Mouse (Mus musculus): ENCODE results near the gene Rex1bd.

Rex1bd gene

DNA sequence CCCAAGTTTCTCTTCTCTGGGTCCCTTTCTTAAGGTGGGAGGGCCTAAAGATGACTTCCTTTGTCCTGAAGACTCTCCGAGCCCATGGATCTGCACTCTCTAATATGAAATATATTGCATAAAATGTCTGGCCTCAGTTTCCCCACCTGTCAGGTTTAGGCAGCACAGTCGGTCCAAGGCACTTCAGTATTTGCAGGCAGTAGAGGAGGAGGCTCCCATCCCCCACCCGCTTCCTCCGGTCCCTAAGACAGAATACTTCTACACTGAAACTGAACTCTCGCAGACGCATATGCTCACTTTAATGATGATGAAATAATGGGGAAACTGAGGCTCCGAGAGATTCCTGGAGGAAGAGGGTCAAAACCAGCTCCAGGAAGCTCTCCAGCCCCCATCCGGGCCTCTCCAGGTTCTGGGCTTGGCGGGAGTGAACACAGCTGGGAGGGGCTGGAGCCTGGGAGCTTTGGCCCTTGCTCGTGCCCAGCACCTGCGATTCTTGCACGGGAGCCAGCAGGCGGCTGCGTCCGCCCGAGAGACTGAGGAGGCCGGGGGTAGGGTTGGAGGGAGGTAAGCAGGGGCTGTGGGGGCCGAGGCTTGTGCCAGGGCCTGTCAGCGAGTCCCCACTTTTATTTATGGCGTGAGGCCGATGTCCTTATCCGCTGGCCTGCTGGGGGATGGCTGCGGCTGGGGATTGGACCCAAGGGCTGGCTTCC is 4.6 kb downstream of the Rex1bd start:
- DNase-seq (ENCODE audit: low read depth) = no peak

DNA sequence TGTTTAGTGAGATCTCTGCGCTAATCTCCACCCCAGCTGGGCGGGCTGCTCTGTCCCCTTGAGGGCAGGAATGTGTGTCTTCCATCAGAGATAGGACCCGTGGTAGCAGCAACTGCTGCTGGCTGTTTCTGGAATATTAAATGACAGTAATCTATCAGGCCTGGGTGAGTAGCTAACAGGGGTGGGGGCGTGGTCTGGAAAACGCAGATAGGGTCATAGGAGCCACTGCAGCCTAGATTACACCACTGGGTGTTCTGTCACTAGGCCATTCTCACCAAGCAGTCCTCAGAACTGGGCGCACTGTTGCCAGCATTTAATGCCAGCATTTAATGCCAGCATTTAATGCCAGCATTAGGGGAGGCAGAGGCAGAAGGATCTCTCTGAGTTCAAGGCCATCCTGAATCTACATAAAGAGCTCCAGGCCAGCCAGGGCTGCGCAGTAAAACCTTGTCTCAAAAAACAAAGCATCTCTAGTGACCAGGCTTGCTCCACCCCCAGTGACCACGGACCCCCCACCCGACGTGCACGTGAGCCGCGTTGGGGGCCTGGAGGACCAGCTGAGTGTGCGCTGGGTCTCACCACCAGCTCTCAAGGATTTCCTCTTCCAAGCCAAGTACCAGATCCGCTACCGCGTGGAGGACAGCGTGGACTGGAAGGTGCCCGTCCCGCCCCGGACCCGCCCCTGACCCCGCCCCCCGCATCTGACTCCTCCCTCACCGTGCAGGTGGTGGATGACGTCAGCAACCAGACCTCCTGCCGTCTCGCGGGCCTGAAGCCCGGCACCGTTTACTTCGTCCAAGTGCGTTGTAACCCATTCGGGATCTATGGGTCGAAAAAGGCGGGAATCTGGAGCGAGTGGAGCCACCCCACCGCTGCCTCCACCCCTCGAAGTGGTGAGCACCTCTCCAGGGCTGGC is 5.9 kb downstream of the Rex1bd start:
- DNase-seq (ENCODE audit: low read depth) = peak; percentile 73

DNA sequence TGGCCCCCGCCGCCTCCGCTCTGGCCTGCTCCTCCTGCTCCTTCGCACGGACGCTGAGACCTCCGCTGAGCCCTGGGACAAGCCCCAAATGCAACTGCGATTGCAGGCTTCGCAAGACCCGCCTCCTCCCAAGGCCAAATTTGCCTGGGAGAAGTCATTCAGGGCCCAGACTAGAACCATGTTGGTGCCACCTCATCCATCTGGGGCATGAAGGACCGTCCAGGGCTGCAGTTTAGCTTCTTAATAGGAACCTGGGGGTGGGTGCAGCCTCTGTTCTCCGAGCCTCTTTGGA is 10.8 kb downstream of the Rex1bd start:
- DNase-seq (ENCODE audit: low read depth) = no peak

DNA sequence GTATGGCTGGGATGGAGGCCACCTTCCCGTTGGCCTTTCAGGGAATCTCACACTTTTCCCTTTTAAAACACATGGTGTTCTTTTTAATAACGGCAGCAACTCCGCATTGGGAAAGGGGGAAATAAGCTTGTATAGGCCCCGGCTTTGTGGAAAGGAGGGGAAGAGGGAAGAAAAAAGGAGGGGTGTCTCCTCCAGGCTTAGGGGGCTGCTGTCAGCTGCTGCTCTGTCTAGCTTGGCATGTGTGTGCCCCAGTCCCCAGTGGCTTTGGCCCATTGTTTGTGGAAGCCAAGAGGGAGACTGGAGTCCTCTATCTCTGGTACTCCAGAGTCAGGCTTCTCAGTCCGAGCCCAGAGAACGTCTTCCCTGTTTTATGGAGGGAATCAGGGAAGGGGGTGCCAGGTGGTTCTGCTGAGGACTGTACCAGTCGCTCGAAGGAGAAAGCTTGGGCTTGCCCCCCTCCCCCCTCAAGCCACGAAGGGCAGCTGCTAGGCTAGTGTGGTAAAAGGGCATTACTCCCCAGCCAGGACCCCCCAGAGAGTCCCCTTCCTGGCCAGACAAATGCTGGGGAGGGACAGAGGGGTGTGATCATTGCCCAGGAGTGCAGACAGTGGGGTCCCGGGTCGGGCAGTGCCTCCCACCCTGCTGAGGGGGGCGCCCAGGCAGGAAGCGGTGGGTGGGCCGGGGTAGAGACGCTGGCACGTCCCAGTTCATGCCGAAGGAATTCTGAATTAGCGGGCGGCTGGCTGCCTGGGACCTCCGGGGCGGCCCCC is 11.4 kb downstream of the Rex1bd start:
- DNase-seq (ENCODE audit: low read depth) = no peak

DNA sequence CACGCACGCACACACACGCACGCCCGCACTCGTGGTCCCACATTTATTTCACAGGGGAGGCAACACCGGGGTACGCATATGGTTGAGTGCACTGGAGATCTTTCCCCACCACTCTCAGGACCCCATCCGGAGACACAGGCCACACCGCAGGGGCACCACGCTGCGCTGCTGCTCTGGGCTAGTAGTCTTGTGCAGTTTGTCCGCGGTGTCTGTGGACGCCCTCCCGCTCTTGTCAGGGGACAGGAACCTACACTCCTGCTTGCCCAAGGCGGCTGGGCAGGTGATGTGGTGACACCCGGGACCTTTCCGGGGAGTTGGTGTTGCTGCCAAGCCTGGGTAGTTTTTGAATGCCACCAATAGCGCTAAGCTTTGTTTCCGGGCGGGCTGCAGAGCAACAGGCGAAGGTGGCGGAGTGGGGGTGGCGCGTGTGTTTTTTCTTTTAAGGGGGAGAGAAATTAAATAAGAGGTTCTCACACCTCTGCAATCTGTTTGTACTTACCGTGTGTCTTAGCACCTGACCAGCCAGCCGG is 12.1 kb downstream of the Rex1bd start:
- no peak for DNase-seq (ENCODE audit: low read depth)

DNA sequence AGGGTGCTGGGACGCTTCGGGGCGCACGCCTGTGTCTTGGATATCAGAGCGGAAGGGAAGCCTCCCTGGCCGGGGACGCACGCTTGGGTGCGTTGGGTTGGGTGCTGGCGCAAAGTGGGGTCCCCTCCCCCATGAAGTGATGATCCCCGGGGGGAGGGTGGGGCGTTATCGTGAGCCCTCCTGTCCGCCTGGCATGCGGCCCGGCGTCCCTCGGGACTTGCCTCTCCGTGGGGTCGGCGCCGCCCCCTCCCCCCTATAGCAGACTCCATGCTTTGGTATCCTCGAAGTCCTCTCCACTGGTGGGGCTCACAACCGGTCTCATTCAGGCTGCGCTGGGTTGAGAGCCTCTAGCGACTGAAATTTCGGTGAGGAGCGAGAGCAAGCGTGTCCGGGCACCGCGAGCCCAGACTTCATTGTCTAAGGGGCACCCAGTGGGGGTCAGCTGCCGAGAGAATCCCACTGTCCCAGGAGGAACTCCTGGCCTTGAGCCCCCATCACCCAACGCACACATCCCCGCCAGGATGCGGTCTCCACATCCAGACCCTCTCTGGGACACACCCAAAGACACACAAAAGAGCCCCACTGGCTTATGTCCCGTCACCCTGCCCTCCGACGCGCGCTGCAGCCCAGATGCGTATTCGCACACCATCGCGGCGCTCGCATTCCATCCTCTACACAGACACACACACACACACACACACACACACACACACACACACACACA is 12.7 kb downstream of the Rex1bd start:
- DNase-seq (ENCODE audit: low read depth) = no peak

DNA sequence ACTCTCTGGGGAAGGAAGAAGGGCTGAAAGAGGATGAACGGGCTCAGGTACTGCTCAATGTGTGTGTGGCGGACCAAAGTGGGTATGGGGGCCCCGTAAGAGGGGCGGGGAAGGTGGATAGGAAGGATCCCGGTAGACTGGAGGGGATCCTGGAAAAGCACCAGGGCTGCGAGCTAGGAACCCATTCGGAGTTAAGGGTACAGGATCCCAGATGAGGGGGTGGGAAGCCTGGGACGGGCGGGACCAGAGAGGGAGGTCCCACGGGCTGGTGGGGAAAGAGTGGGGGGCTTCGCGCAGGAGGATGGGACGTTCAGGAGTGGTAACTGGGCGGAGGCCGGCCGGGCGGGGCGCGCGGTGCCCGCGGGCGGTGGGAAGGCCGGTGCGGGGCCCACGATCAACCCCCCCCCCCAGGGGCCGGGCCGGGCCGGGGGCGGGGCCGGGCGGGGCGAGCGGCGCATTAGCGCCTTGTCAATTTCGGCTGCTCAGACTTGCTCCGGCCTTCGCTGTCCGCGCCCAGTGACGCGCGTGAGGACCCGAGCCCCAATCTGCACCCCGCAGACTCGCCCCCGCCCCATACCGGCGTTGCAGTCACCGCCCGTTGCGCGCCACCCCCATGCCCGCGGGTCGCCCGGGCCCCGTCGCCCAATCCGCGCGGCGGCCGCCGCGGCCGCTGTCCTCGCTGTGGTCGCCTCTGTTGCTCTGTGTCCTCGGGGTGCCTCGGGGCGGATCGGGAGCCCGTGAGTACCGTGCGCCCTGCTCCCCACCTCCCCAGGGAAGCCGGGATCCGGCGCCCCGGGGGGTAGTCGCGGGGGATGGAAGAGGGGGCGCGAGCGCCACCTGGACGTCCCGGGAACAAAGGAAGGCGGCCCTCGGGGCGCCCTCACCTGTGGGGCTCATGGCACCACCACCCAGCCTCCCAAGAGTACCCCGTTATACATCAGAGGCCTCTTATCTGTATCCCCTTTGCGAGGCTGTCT is 13.6 kb downstream of the Rex1bd start, which contains the start of gene Crlf1:
TSS of gene Crlf1 (plus strand) at position 495 of the 977 bp plus-strand sequence.
- no peak for DNase-seq (ENCODE audit: low read depth)

DNA sequence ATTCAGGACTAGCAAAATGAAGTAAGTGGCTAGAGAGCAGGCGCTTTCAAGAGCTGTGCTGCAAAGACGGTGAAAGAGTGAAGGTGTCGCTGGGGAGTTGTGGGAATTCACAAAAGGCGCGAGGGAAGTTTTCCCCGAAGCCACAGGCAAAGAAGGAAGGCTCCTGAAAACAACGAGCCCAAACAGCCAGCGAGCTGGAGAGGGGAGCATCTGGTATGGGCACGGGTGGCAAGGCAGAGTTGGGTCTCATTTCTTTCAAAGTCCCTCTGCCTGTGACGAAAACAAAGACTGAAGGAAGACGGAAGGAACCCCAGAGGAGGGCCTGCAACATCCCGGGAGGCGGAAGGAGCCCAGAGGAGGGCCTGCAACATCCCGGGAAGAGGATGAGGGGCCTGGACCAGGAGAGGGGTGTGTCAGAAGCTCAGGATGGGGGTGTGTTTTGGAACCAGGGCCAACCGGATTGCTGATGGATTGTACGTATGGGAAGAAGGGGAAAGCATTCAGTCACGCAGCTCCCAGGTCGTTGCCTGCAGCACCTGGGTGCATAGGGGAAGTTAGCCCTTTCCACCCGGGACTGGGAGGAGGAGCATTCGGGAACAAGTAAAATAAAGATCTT is 15.6 kb downstream of the Rex1bd start:
- no peak for DNase-seq (ENCODE audit: low read depth)

DNA sequence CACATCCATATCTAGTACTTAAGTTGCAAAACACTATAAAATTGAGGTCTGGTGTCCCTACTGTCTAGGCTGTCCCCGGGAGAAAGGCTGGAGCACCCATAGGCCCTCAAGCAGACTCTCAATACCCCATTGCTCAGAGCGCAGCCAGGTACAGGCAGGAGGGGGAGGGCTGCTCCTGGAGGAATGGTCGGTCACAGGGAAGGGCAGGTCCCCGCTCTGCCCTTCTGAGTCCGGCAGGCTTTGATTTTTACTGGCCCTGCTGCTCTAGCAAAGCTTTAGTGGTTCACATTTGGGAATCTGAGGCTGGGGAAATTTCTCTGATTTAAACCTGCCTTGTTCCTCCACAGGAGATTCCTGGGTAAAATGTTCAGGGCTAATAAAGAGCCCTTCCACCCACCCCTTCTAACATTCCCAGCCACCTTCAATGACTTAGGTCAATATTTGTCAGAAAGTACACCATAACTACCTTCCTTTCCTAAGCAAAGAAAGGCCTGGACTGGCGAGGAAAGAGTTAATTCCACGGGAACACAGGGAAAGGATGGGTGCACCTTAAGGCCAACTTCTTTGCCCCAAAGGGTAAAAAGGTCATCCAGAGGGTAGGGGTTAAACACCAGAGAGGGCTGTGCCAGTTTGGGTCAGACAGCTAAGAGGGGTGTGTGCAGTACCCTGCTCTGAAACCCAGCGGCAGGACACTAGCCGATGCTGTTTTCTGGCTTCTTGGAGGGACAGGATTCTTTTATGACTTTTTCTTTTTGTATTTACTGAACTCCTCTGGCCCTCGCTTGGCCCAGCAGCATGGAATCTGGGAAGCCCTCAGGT is 16.3 kb downstream of the Rex1bd start:
- no peak for DNase-seq (ENCODE audit: low read depth)

DNA sequence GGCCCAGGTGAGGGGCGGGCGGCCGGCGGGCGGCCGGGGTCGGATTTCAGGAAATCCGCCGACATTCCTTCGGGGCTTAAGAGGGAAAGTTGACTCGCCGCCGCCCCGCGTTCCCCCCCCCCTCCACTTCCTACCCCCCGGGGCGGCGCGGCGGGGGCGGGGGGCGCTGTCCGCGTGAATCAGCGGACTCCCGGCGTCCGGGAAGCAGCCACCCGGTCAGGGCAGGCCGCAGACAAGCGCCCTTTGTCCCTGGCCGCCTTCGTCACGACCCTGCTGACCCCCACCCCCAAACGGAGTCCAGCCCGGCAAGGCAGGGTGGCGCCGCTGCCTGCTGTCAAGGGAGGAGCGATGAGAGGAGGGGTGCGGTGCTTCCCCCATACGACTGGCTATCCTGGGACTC is 17.0 kb downstream of the Rex1bd start:
- no peak for DNase-seq (ENCODE audit: low read depth)

DNA sequence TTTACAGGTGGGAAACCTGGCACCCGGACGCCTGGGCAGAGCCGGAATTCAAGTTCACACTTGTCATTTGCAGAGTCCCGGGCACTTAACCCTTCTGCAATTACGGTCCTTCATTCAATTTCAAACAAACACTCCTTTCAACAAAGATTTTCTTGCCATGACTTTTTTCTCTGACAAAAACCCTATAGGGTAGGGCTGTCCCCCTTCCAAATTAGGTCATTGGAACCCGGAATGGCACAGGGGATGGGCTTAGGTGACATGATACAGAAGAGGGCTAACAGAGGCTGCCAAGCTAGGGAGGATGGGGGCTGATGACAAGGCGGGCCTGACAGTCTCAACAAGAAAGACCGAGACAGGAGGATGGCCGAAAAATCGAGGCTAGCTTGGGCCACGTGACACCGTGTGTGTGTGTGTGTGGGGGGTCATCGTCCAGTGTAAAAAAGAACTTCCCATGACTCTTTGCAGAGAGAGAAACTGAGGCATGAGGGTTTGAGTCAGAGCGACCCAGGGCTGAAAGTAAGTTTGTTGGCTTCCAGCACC is 17.6 kb downstream of the Rex1bd start:
- DNase-seq (ENCODE audit: low read depth) = peak; percentile 39

DNA sequence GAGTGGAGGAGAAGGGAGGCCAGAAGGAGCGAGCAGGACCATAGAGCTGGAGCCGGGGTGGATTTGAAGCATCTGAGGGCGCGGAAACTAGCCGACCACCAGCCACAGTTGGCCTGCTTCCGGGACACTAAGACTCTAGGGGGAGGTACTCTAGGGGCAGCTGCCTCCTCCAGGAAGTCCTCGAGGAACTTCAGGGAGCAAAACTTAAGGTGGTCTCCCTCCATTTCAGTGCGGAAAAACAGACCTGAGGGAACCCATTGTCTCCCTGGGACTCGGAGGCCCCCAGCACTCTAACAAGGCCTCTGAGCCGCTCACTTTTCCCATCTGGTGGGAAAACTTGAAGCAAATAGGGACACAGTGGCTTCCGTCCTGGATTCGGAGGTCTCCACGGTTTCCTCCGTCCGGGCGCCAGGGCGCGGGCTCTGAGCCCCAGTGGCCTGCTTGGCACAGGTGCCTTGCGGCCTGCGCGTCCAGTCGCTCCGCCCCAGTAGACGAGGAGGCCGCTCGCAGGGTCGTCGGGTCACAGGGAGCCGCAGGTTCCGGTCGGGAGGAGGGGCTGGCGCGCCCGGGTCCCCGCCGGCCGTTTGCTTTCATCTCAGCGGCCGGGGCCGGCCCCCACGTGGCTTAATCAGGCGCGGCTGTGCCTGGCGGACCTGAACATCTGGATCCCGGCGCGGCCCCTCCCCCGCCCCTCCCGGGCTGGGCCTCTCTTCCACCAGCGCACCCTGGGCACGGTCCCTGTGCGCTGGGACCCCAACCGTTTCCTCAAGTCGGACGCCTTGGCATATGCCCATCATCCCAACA is 18.4 kb downstream of the Rex1bd start:
- peak; percentile 37 for DNase-seq (ENCODE audit: low read depth)

DNA sequence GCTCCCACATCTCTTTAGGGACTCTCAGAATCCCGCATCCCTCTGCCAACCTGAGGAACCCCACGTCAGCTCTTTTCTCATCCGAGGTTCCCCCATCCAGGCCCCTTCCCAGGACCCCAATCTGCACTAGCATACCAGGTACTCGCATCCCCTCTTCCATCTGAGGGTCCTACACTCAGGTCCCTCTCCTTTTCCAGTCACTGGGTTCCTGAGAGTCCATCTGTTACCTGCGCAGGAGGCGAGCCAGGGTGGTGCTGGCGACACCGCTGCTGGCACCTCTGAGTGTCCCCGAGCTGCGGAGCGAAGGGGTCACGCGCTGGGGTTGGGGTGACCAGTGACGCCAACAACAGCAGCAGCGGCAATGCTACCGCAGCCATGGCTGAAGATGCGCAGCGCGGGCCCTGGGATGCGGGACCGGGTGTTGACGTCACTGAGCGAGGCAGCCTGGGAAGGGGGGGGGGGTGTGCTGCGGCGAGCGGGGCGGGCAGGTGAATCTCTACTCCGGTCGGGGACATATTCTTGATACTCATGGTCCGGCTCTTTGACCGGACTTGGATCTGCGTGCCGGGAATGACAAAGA is 19.5 kb downstream of the Rex1bd start, which contains the start of gene Tmem59l:
TSS of gene Tmem59l (minus strand) at position 418 of the 580 bp plus-strand sequence.
- peak; percentile 10 for DNase-seq (ENCODE audit: low read depth)

DNA sequence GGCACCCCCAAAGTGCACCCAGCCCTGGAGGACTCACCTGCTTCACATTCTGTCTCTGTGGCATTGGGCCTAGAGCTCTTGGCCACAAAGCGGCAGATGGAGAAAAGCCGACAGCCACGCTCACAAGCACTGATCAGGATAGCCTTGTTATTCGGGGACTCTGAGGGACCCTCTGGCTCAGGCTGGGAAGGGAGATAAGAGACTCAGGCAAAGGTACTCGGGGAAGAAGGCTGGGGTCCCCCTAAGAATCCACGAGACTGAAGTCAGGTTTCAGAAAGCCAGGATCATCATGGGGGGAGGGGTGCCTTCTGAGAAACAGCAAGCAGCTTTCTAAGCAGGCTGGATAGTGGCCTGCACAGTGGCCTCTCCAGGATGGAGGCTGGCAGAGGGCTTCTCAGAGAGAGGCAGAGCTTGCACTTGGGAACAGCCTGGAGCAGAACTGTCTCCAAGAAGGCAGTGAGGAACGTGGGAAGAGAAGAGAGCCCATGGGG is 20.3 kb downstream of the Rex1bd start:
- DNase-seq (ENCODE audit: low read depth) = no peak

DNA sequence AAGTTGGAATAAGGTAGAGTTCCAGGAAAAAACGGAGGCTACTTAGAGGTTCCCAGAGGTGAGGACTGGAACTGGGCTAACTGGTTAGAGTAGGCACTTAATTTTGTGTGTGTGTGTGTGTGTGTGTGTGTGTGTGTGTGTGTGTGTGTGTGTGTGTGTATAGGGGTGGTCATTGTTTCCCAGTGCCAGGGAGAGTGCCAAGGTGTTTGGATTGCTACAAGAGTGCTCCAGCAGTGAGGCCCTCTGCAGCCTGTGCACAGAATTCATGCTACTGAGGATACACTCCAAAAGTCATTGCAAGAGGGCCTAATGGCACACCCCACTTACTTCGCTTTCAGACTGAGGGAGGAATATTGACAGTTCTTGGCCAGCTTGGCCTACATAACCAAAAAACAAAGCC is 23.6 kb downstream of the Rex1bd start:
- no peak for DNase-seq (ENCODE audit: low read depth)

DNA sequence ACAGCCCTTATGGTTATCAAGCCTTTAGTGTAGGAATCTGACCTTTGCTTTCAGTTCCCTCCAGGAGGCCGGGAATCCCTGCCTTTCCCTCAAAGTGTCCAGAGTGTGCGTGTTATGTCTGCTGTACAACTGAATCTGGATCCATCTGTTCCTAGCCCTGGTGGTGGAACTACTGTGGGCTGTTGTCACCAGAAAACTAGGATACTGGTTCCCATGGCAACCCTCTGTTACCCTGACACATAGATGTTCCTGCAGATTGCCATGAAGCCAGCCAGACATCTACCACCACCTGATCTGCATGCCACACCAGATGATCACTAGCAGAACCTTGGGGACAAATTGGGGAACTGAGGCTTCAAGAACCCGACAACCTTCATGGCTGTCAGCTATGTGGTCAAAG is 24.6 kb downstream of the Rex1bd start:
- no peak for DNase-seq (ENCODE audit: low read depth)

DNA sequence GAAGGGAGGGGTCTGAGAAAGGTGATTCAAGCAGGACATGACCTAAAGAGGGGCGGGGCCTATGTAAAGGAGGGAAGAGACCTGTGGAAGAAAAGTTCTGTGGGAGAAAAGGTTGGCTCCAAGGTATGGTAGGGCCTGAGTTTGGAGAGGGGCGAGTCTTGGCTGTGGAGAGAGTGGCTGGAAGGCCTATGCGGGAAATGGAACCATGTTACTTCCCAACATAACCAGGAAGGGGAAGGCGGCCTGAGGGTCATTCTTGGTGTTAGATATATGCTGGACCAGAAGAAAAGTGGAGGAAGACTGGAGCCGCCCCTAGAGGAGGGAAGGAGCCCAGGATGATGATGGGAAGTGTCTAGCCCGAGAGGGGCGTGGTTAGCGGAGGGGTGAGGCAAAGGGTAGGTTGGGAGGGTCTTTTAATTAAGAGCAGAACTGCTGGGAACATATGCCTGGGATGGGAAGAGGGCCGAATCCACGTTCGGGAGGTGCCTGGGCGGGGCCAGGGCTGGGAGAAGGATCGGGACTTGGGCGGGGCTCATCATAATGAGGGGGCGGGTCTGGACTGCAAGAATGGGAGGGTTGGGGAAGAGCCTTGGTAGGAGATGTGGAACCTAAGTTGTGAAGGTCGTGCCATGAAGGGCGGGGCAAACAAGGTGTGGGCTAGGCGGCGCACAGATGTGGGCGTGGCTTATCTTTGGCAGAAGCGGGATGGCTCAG is 29.1 kb downstream of the Rex1bd start:
- peak; percentile 50 for DNase-seq (ENCODE audit: low read depth)
